8 mouse cellular contexts compared by ENCODE assay signal in genomic region chr5:143622623-143623150, GRCm38 (mm10). TPM values are rescaled to one million over a fixed set of nuclear protein-coding genes. Genes with fewer than 3 reads are reported as not detected.
DNase-seq lines count a peak whose midpoint lies in the region; ATAC-seq and TF ChIP-seq lines count a peak whose summit lies in the region.

No protein-coding gene starts in this region.

- H3K9ac ChIP-seq in CH12.LX (ENCODE audit: insufficient read depth, low read depth) = peak overlapping the region; percentile 24
- H3K9ac ChIP-seq in limb, embryonic 11.5 days (ENCODE audit: low read length) = peak overlapping the region; percentile 81
- H3K9ac ChIP-seq in neural tube, embryonic 15.5 days (replicated peaks) = peak overlapping the region; percentile 91

- in situ Hi-C loops in CH12.LX (cut with MboI; ENCODE audit: low pct_ligation_motif_present, low pct_unique_long_range_greater_than_20kb, low sequenced_read_pairs) = loop anchor here (5.0 to 10.0 kb wide), 2 partner anchors 35 to 72 kb away; no protein-coding TSS in a partner anchor

- peak; percentile 80 for ATAC-seq in limb, embryonic 11.5 days (ENCODE audit: insufficient number of reproducible peaks, low FRiP score, low TSS enrichment, low read depth)
- ATAC-seq in neural tube, embryonic 15.5 days (ENCODE audit: low FRiP score) = peak; percentile 73

- H3K27me3 ChIP-seq in CH12.LX (replicated peaks) = peaks cover 19% of the 10 kb centered on the region
- H3K27me3 ChIP-seq in erythroblast, embryonic 14.5 days (ENCODE audit: control insufficient read depth) = no peaks in the 10 kb centered on the region
- H3K27me3 ChIP-seq in limb, embryonic 11.5 days (ENCODE audit: control insufficient read depth, insufficient read depth, low read length) = no peaks in the 10 kb centered on the region
- H3K27me3 ChIP-seq in neural tube, embryonic 15.5 days (replicated peaks) = no peaks in the 10 kb centered on the region

- intact Hi-C loops in gastrocnemius, adult 2 months (cut with DNase I) = loop anchor here (5.0 kb wide), 2 partner anchors 55 to 75 kb away; no protein-coding TSS in a partner anchor

- TF ChIP-seq POLR2A in CH12.LX (IDR thresholded peaks at IDR 0.05; ENCODE audit: low read depth, low read length) = no peak

- no peak for TF ChIP-seq CTCF in gastrocnemius, adult 2 months (IDR thresholded peaks at IDR 0.05)
- no peak for TF ChIP-seq CTCF in CH12.LX (conservative IDR thresholded peaks at IDR 0.05 in 1 of 2, IDR thresholded peaks at IDR 0.05 in 1 of 2; ENCODE audit: low read depth in 2 of 2, low read length in 2 of 2)

- under 1% methylated on average over 48 of the region's 48 CpGs for WGBS in limb, embryonic 11.5 days
- 1% methylated on average over 42 of the region's 48 CpGs for WGBS in neural tube, embryonic 15.5 days

- no peak for TF ChIP-seq EP300 in CH12.LX (IDR thresholded peaks at IDR 0.05; ENCODE audit: low read length)

- dilution Hi-C loops in CH12.LX (cut with MboI; ENCODE audit: extremely low pct_ligation_motif_present, extremely low pct_unique_long_range_greater_than_20kb, low sequenced_read_pairs) = no loop called here

- no peaks in the 10 kb centered on the region for H3K9me3 ChIP-seq in CH12.LX (replicated peaks; ENCODE audit: low read length)
- no peaks in the 10 kb centered on the region for H3K9me3 ChIP-seq in erythroblast, embryonic 14.5 days (ENCODE audit: control insufficient read depth, low read length)
- no peaks in the 10 kb centered on the region for H3K9me3 ChIP-seq in limb, embryonic 11.5 days (ENCODE audit: control insufficient read depth, low read length)
- no peaks in the 10 kb centered on the region for H3K9me3 ChIP-seq in neural tube, embryonic 15.5 days (replicated peaks)

- peak overlapping the region; percentile 81 for H3K4me2 ChIP-seq in CH12.LX (ENCODE audit: insufficient read depth, low read depth, poor library complexity, severe bottlenecking)
- peak overlapping the region; percentile 80 for H3K4me2 ChIP-seq in limb, embryonic 11.5 days (ENCODE audit: low read depth, severe bottlenecking)
- peak overlapping the region; percentile 84 for H3K4me2 ChIP-seq in neural tube, embryonic 15.5 days

- peak overlapping the region; percentile 92 for H3K4me3 ChIP-seq in gastrocnemius, adult 2 months
- H3K4me3 ChIP-seq in CH12.LX (replicated peaks in 1 of 3; ENCODE audit: low read depth in 2 of 3, low read length in 2 of 3, poor library complexity in 1 of 3) = peak overlapping the region; percentile 51 to 76 (median 75)
- peak overlapping the region; percentile 100 for H3K4me3 ChIP-seq in erythroblast, embryonic 14.5 days (replicated peaks)
- H3K4me3 ChIP-seq in limb, embryonic 11.5 days (ENCODE audit: low read depth, low read length) = peak overlapping the region; percentile 87
- peak overlapping the region; percentile 94 for H3K4me3 ChIP-seq in neural tube, embryonic 15.5 days (replicated peaks)

- H3K36me3 ChIP-seq in CH12.LX (replicated peaks in 1 of 2; ENCODE audit: control insufficient read depth in 1 of 2, insufficient read depth in 1 of 2, low read length in 1 of 2) = no peaks in the 10 kb centered on the region
- peaks cover 13% of the 10 kb centered on the region for H3K36me3 ChIP-seq in erythroblast, embryonic 14.5 days (ENCODE audit: control insufficient read depth)
- no peaks in the 10 kb centered on the region for H3K36me3 ChIP-seq in limb, embryonic 11.5 days (ENCODE audit: control insufficient read depth, insufficient read depth, low read length)
- H3K36me3 ChIP-seq in neural tube, embryonic 15.5 days = no peaks in the 10 kb centered on the region

- TF ChIP-seq RAD21 in CH12.LX (IDR thresholded peaks at IDR 0.05; ENCODE audit: low read depth, low read length) = no peak

- peak overlapping the region; percentile 90 for H3K27ac ChIP-seq in gastrocnemius, adult 2 months
- H3K27ac ChIP-seq in CH12.LX (ENCODE audit: insufficient read depth, low read depth) = no peak overlapping the region
- peak overlapping the region; percentile 67 for H3K27ac ChIP-seq in limb, embryonic 11.5 days (replicated peaks; ENCODE audit: low read depth, low read length)
- H3K27ac ChIP-seq in neural tube, embryonic 15.5 days (replicated peaks) = peak overlapping the region; percentile 87

- H3K79me2 ChIP-seq in CH12.LX (replicated peaks; ENCODE audit: control insufficient read depth, extremely low read depth, insufficient read depth, poor library complexity, severe bottlenecking) = no peaks in the 10 kb centered on the region

- no peak for DNase-seq in gastrocnemius, adult 2 months
- no peak for DNase-seq in gastrocnemius, adult 8-10 months (ENCODE audit: low spot score in 2 of 2)
- DNase-seq in CH12.LX (ENCODE audit: extremely low read depth) = no peak
- no peak for DNase-seq in limb, embryonic 11.5 days (ENCODE audit: low spot score)
- DNase-seq in yolk sac, embryonic 10.5 days (ENCODE audit: low spot score) = no peak
- DNase-seq in T-cell, adult 2 months (ENCODE audit: low spot score) = no peak

- H3K4me1 ChIP-seq in CH12.LX (ENCODE audit: control insufficient read depth in 1 of 2, insufficient read depth in 2 of 2) = peaks cover 0 to 8% of the 10 kb centered on the region in 2 experiments; a peak in 2 of 4 replicates
- peaks cover 85% of the 10 kb centered on the region for H3K4me1 ChIP-seq in erythroblast, embryonic 14.5 days (ENCODE audit: control insufficient read depth)
- H3K4me1 ChIP-seq in limb, embryonic 11.5 days (ENCODE audit: control insufficient read depth, insufficient read depth, low read length) = peaks cover 37% of the 10 kb centered on the region
- peaks cover 39% of the 10 kb centered on the region for H3K4me1 ChIP-seq in neural tube, embryonic 15.5 days

TF ChIP-seq in CH12.LX, 34 proteins besides CTCF, POLR2A, EP300 and RAD21:
- TF ChIP-seq MYC (IDR thresholded peaks at IDR 0.05; ENCODE audit: low read depth, low read length) = no peak
- no peak for TF ChIP-seq JUND (conservative IDR thresholded peaks at IDR 0.05; ENCODE audit: low read depth, low read length)
- TF ChIP-seq CHD2 (IDR thresholded peaks at IDR 0.05; ENCODE audit: low read length) = no peak
- no peak for TF ChIP-seq ZC3H11A (IDR thresholded peaks at IDR 0.05; ENCODE audit: low read depth, low read length)
- no peak for TF ChIP-seq TBP (conservative IDR thresholded peaks at IDR 0.05; ENCODE audit: low read depth, low read length)

RNA-seq across cellular contexts. Expression of gene Cyth3, which starts 0.4 kb away (rescaled TPM):
- 10 to 100 TPM; 10.7 to 15.8 TPM for total RNA-seq in gastrocnemius, adult 2 months (2021)
- 10 to 100 TPM in 1 of 4 experiments, 1 to 10 TPM in 3; 5.8 to 10.3 (median 9.2) TPM for total RNA-seq in gastrocnemius, adult 8-10 months (2022)
- total RNA-seq in CH12.LX (2012; rRNA removed) = 3.3 and 3.4 TPM in 2 replicates
- total RNA-seq in CH12.LX (2014; rRNA removed) = 4.8 and 5.9 TPM in 2 replicates
- 5.4 and 5.6 TPM in 2 replicates for polyA plus RNA-seq in CH12.LX (2012; ENCODE audit: insufficient read length, low read depth)
- 2.5 and 3.2 TPM in 2 replicates for polyA plus RNA-seq in erythroblast, embryonic 14.5 days (2012)
- 49.6 and 51.0 TPM in 2 replicates for polyA plus RNA-seq in limb, embryonic 11.5 days (2014; fragmentation: Nextera tagmentation; extraction: Ambion mirVana)
- 42.2 and 43.2 TPM in 2 replicates for polyA plus RNA-seq in neural tube, embryonic 15.5 days (2015; fragmentation: Nextera tagmentation; extraction: Ambion mirVana)

Comparison
In these comparisons a context has a peak if more than half of its experiments do, and no peak if none do; other contexts are left out.
1. H3K9ac ChIP-seq: peak in every context shown above with its lines; median percentile 91 in neural tube, embryonic 15.5 days; 81 in limb, embryonic 11.5 days; 24 in CH12.LX.